Mouse (Mus musculus): ENCODE results near the gene Snhg11. TPM values are rescaled to one million over a fixed set of nuclear protein-coding genes. Genes with fewer than 3 reads are reported as not detected.
"Not testable (repeated sequence)": the region's sequence is repeated elsewhere in the genome, so short reads cannot be mapped to it uniquely, and the experiment has no call there.

Gene Snhg11
- total RNA-seq, 2 experiments from 2014 or later: 3.6 to 15.0 TPM

GRCm38 (mm10) chr2:158369474-158370172, 5.8 kb upstream of the Snhg11 start:
- no peak for DNase-seq

GRCm38 (mm10) chr2:158370173-158370550, 5.3 kb upstream of the Snhg11 start:
- no peak for DNase-seq

GRCm38 (mm10) chr2:158373061-158373460, 2.4 kb upstream of the Snhg11 start:
- DNase-seq: no peak

GRCm38 (mm10) chr2:158373516-158373915, 1.9 kb upstream of the Snhg11 start:
- no peak for DNase-seq

- DNase-seq: no peak
Measured at GRCm38 (mm10) chr2:158376123-158376687, 767 bp downstream of the Snhg11 start.

GRCm38 (mm10) chr2:158376798-158377197, 1.4 kb downstream of the Snhg11 start:
- DNase-seq: no peak

GRCm38 (mm10) chr2:158377811-158378210, 2.4 kb downstream of the Snhg11 start:
- no peak for DNase-seq

- peak; percentile 62 for DNase-seq
Measured at GRCm38 (mm10) chr2:158379354-158380078, 4.1 kb downstream of the Snhg11 start.

GRCm38 (mm10) chr2:158386072-158386471, 10.6 kb downstream of the Snhg11 start:
- DNase-seq: no peak

- no peak for DNase-seq
Measured at GRCm38 (mm10) chr2:158389421-158389820, 14.0 kb downstream of the Snhg11 start.

GRCm38 (mm10) chr2:158396369-158396768, 20.9 kb downstream of the Snhg11 start:
- DNase-seq: no peak

GRCm38 (mm10) chr2:158397140-158397539, 21.7 kb downstream of the Snhg11 start:
- DNase-seq: not testable (repeated sequence)

- no peak for DNase-seq
Measured at GRCm38 (mm10) chr2:158402915-158403314, 27.5 kb downstream of the Snhg11 start.

GRCm38 (mm10) chr2:158408997-158409594, 33.7 kb downstream of the Snhg11 start:
- no peak for DNase-seq

GRCm38 (mm10) chr2:158409595-158410021, 34.2 kb downstream of the Snhg11 start, which contains the start of gene Ralgapb:
Gene Ralgapb, plus strand, starts transcription at chr2:158409848.
- DNase-seq: peak; percentile 99

GRCm38 (mm10) chr2:158410022-158411014, 34.9 kb downstream of the Snhg11 start:
- DNase-seq: peak; percentile 50

GRCm38 (mm10) chr2:158413240-158413639, 37.8 kb downstream of the Snhg11 start:
- no peak for DNase-seq

- no peak for DNase-seq
Measured at GRCm38 (mm10) chr2:158415826-158416225, 40.4 kb downstream of the Snhg11 start.

GRCm38 (mm10) chr2:158418663-158419062, 43.2 kb downstream of the Snhg11 start:
- no peak for DNase-seq
